In genomic region chr10:5522904-5523303, GRCm38 (mm10) we compare ENCODE assay signal across 16 mouse cellular contexts. TPM values are rescaled to one million over a fixed set of nuclear protein-coding genes. Genes with fewer than 3 reads are reported as not detected.
A peak's percentile ranks its signal among the peaks of the same experiment; 100 is the strongest.
DNase-seq lines count a peak whose midpoint lies in the region; ATAC-seq and TF ChIP-seq lines count a peak whose summit lies in the region.
"Had no signal": no experiment of that assay in that cellular context is flagged by ENCODE, and none has a peak within 500 bp of the region (broad histone marks: within the 10 kb centered on the region; RNA-seq: fewer than 3 reads in every experiment).

No protein-coding gene starts in this region.

- peaks cover 13% of the 10 kb centered on the region for H3K4me1 ChIP-seq in heart, adult 2 months (ENCODE audit: control insufficient read depth, insufficient read depth, low read length)
- no peaks in the 10 kb centered on the region for H3K4me1 ChIP-seq in G1E (ENCODE audit: insufficient read depth, low read depth, low read length)
- peaks cover 7% of the 10 kb centered on the region; the same call in 1 of the 2 replicates for H3K4me1 ChIP-seq in brown adipose tissue, adult 24 weeks (ENCODE audit: control insufficient read depth, insufficient read depth, insufficient read length, low read length)
- H3K4me1 ChIP-seq: embryonic facial prominence, embryonic 10.5 days; forebrain, embryonic 13.5 days; heart, embryonic 12.5 days; hindbrain, embryonic 13.5 days had no signal

- H3K9ac ChIP-seq in heart, adult 2 months (ENCODE audit: low read depth, low read length): no peak overlapping the region
- H3K9ac ChIP-seq: forebrain, embryonic 13.5 days; forebrain, postnatal 0 days; heart, embryonic 12.5 days; hindbrain, embryonic 13.5 days had no signal

- 25% methylated on average over 4 of the region's 4 CpGs for WGBS in heart, adult 2 months

- H3K36me3 ChIP-seq in heart, adult 2 months (ENCODE audit: control insufficient read depth, insufficient read depth, low read length): peaks cover 17% of the 10 kb centered on the region; the same call in 1 of the 2 replicates
- no peaks in the 10 kb centered on the region for H3K36me3 ChIP-seq in G1E (replicated peaks)
- H3K36me3 ChIP-seq: embryonic facial prominence, embryonic 10.5 days; heart, embryonic 12.5 days; hindbrain, embryonic 13.5 days had no signal

- H3K79me2 ChIP-seq in heart, adult 2 months (replicated peaks; ENCODE audit: control insufficient read depth, insufficient read depth, low read length): no peaks in the 10 kb centered on the region; the same call in 1 of the 2 replicates

- ATAC-seq in G1E (ENCODE audit: extremely low read depth, insufficient number of reproducible peaks, low FRiP score, poor library complexity, severe bottlenecking): peak; percentile 15; the same call in 1 of the 2 replicates
- ATAC-seq: forebrain, embryonic 13.5 days; forebrain, postnatal 0 days; hindbrain, postnatal 0 days had no signal

- 0 out of 2 replicates have a peak, but pooled peaks have one; percentile 36 for TF ChIP-seq POLR2A in heart, adult 2 months (IDR thresholded peaks at IDR 0.05; ENCODE audit: insufficient read depth, low read depth, low read length)

- peak in 1 of 2 experiments; percentile 10 for DNase-seq in heart, adult 2 months
- no peak for DNase-seq in heart, postnatal 36 days
- DNase-seq in left cerebral cortex, adult 2 months (ENCODE audit: extremely low spot score in 1 of 2, low spot score in 2 of 2): no peak
- no peak for DNase-seq in left cerebral cortex, adult 11 months (ENCODE audit: low spot score)
- DNase-seq in G1E (ENCODE audit: low spot score): no peak
- no peak for DNase-seq in adrenal gland, postnatal 14 days
- DNase-seq: adrenal gland, adult 8-10 months; cerebellum, adult 9-11 months; forebrain, postnatal 0 days; gastrocnemius, postnatal 36 days had no signal

- H3K4me3 ChIP-seq in heart, adult 2 months: no peak overlapping the region
- no peak overlapping the region for H3K4me3 ChIP-seq in left cerebral cortex, adult 2 months
- H3K4me3 ChIP-seq in G1E (ENCODE audit: low read depth, low read length): no peak overlapping the region
- no peak overlapping the region for H3K4me3 ChIP-seq in brown adipose tissue, adult 24 weeks (ENCODE audit: insufficient read depth, low read depth, low read length)
- H3K4me3 ChIP-seq: embryonic facial prominence, embryonic 10.5 days; forebrain, embryonic 13.5 days; heart, embryonic 12.5 days; hindbrain, embryonic 13.5 days had no signal

- no peak for TF ChIP-seq CTCF in heart, adult 2 months (IDR thresholded peaks at IDR 0.05)
- TF ChIP-seq CTCF in left cerebral cortex, adult 2 months (IDR thresholded peaks at IDR 0.05): no peak
- TF ChIP-seq CTCF in G1E (IDR thresholded peaks at IDR 0.05; ENCODE audit: low read depth, low read length): no peak

- intact Hi-C loops in heart, adult 2 months (cut with DNase I): no loop called here
- intact Hi-C loops in heart, postnatal 36 days (cut with DNase I): no loop called here
- intact Hi-C loops in left cerebral cortex, adult 2 months (cut with DNase I): no loop called here

- H3K9me3 ChIP-seq in G1E (replicated peaks): no peaks in the 10 kb centered on the region
- H3K9me3 ChIP-seq: embryonic facial prominence, embryonic 10.5 days; forebrain, embryonic 13.5 days; heart, embryonic 12.5 days; hindbrain, embryonic 13.5 days had no signal

- peak overlapping the region; percentile 48 for H3K27ac ChIP-seq in heart, adult 2 months
- peak overlapping the region; percentile 6; the same call in 1 of the 2 replicates for H3K27ac ChIP-seq in left cerebral cortex, adult 2 months
- H3K27ac ChIP-seq in brown adipose tissue, adult 24 weeks (replicated peaks; ENCODE audit: low read depth, low read length): peak overlapping the region; percentile 71
- H3K27ac ChIP-seq: embryonic facial prominence, embryonic 10.5 days; forebrain, embryonic 13.5 days; hindbrain, embryonic 13.5 days; hindbrain, postnatal 0 days had no signal

- TF ChIP-seq EP300 in heart, adult 2 months (IDR thresholded peaks at IDR 0.05; ENCODE audit: insufficient read depth, low read depth, low read length): peak; percentile 72; the same call in 1 of the 2 replicates

- H3K27me3 ChIP-seq in heart, adult 2 months (ENCODE audit: control insufficient read depth, insufficient read depth, low read length): no peaks in the 10 kb centered on the region
- no peaks in the 10 kb centered on the region for H3K27me3 ChIP-seq in G1E (ENCODE audit: insufficient read depth, low read length)
- H3K27me3 ChIP-seq: forebrain, embryonic 13.5 days; heart, embryonic 12.5 days; hindbrain, embryonic 13.5 days had no signal

RNA-seq across cellular contexts. Expression of gene Syne1, which starts 28.4 kb away (rescaled TPM):
- 10 to 100 TPM; 53.6 to 66.6 TPM for total RNA-seq in heart, adult 2 months (2021)
- 29.0 and 42.6 TPM in 2 replicates for polyA plus RNA-seq in heart, adult 2 months (2012; rRNA removed)
- total RNA-seq in heart, postnatal 36 days (2021): 10 to 100 TPM; 56.2 to 61.6 TPM
- total RNA-seq in left cerebral cortex, adult 2 months (2021): 100 to 1,000 TPM; 430 to 445 TPM
- total RNA-seq in G1E (2014; fragmentation: Nextera tagmentation): 76.7 and 85.0 TPM in 2 replicates
- 51.9 and 59.1 TPM in 2 replicates for total RNA-seq in G1E (2017)
- 7.6 and 10.8 TPM in 2 replicates for polyA plus RNA-seq in G1E (2012)
- 7.6 and 8.1 TPM in 2 replicates for polyA plus RNA-seq in brown adipose tissue, adult 24 weeks (2012; ENCODE audit: insufficient read depth, insufficient read length, missing spikeins)
- 15.1 and 18.3 TPM in 2 replicates for total RNA-seq in adrenal gland, postnatal 14 days (2021)

Comparison
In these comparisons a context has a peak if more than half of its experiments do, and no peak if none do; other contexts are left out.
1. H3K27ac ChIP-seq: peak in every context shown above with its lines; median percentile 71 in brown adipose tissue, adult 24 weeks; 48 in heart, adult 2 months; 6 in left cerebral cortex, adult 2 months.
2. RNA of gene Syne1, which starts 28.4 kb away (total RNA-seq): 430 to 445 TPM in left cerebral cortex, adult 2 months; 51.9 to 85.0 TPM in G1E, 53.6 to 66.6 TPM in heart, adult 2 months, 56.2 to 61.6 TPM in heart, postnatal 36 days and 15.1 to 18.3 TPM in adrenal gland, postnatal 14 days; every median in the first group is over 4 times any median in the second.